Mouse (Mus musculus): Measurements from ENCODE around the gene Hsd17b1.
"Not testable (repeated sequence)": the region's sequence is repeated elsewhere in the genome, so short reads cannot be mapped to it uniquely, and the experiment has no call there.

Gene Hsd17b1

DNA sequence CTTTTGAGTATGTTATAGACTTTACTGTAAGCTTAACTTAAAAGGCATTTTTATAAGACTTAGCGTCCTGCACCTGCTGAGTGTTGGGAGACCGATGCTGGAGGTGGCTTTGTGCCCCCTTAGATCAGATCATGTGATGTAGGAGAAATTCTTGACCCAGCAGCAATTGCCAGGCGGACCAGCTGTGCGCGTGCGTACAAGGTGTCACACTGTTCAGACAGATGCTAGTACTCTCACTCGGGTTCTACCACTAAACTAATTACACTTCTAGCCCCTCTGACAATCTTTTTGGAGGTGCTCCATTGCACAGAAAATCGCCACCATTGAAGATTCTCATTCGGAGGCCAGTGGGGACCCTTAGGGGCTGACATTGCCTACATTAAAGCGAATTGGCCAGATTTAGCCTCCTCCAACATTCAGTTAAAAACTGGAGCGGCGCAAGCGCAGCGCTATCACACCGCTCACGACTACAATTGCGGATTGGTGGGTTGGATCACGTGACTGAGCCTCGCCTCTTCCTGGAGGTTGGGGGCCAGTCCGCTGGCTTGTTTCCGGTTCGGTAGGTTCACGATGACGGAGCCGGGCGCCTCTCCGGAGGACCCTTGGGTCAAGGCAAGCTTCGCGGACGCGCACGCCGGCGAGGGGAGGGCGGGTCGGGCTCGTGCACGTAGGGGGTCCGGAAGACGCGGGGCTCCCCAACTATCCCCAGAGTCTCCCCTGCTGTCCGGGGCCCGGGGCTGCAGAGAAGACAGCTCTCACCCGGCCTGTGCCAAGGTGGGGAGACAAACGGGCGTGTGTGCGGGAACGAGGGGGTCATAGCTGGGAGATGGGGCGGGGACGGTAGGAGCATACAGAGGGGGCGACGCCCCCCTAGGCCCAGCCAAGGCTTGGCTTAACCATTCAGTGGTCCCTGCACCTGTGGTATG, 8.8 kb downstream of the Hsd17b1 start, which contains the start of gene Mlx:
Mlx (plus strand) TSS at position 522 of the 926 bp plus-strand sequence.
- DNase-seq, result peak; percentile 95

DNA sequence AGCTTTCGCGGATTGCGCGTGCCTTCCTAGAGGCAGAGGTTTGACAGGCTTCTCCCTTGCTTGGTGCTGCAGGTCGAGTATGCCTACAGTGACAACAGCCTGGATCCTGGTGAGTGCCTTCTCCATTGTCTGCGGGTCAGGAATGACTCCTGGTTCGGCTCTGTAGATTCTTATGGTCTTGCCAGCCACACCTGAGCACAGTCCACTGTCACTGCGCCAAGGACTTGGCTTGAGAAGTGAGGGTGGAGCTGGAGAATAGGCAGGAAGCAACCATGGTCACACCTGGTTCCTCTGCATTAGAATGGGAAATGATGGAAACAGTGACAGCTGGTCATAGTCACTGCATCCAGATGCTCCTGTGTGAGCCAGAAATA, 9.5 kb downstream of the Hsd17b1 start:
- peak; percentile 32 for DNase-seq

GRCm38 (mm10) chr11:101089931-101090330, 11.7 kb downstream of the Hsd17b1 start:
- no peak for DNase-seq

GRCm38 (mm10) chr11:101094930-101095313, 16.7 kb downstream of the Hsd17b1 start:
- no peak for DNase-seq

GRCm38 (mm10) chr11:101095314-101096024, 17.3 kb downstream of the Hsd17b1 start, which contains the start of gene Psmc3ip:
Gene Psmc3ip (minus strand): TSS chr11:101095436.
- peak; percentile 97 for DNase-seq

DNA sequence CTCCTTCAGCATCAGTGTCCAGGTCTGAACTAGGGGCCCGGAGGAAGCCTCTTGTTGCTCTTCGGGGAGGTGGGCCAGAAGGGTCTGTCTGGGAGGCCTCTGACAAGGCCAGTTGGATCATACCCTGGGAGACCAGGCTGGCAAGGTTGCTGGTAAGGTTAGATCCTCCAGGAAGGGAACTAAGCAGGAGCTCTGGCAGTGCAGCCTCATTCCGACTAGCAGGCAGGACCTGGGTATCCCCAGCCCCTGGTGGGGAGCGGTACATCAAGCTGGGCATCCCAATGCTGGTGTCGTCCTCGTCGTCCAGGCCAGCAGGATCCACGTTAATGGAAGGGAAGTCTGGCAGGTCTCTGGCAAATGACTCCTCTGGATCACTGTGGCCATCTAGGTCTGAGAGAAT, 20.0 kb downstream of the Hsd17b1 start:
- DNase-seq, result no peak

DNA sequence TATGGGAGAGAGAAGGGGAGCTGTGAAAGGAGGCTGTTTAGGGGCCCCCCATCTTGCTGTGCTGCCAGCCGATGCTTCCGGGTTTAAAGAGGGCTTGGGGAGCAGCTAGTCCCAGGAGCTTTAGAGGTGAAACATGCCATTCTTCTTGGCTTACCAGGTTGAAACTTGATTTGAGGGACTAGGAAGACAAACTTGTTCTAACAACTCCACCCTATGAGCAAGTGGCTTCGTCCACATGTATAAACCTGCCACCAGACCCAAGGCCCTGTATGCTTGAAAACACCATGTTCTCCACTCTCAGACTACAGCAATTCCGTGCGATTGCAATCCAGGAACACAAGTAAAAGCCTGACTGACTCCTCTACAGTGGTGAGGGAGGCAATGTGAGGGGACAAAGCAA, 24.8 kb downstream of the Hsd17b1 start:
- no peak for DNase-seq

GRCm38 (mm10) chr11:101109351-101109750, 31.1 kb downstream of the Hsd17b1 start:
- DNase-seq, result no peak

DNA sequence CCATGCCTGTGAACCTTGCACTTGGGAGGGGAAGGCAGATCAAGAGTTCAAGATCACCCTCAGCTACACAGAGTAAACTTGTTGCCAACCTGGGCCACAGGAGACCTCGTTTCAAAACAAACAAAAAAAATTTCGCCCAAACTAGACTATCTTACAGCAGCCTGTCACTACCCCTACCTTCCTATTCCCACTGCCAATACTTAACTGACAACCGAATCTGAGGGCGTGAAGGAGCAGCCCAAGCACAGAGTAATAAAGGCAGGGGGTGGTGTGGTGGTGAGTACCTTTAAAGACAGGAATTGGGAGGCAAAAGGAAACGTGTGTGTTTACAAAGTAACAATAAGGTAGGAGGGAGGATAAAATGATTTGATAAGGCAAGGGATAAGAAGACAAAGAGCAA, 32.5 kb downstream of the Hsd17b1 start:
- no peak for DNase-seq

GRCm38 (mm10) chr11:101111178-101111577, 33.0 kb downstream of the Hsd17b1 start:
- DNase-seq, result no peak

DNA sequence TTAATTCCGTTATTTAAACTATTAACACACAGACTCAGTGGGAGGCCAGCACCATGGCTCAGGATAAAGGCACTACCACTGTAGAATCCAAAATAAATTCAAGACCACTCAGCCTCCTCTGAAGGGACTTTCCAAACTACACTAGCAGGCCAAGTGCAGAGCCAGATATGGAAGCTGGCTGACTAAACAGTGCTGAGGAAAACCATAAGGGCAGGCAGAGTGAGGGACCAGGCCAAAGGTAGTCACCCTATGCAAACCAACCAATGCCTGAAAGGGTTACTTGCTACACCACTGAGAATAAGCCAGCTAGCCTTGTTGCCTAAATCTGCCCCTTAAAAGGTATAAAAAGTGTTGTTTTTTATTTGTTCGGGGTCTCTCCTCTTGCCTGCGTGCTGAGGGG, 34.0 kb downstream of the Hsd17b1 start:
- no peak for DNase-seq

GRCm38 (mm10) chr11:101115564-101115963, 37.4 kb downstream of the Hsd17b1 start:
- DNase-seq, result no peak

DNA sequence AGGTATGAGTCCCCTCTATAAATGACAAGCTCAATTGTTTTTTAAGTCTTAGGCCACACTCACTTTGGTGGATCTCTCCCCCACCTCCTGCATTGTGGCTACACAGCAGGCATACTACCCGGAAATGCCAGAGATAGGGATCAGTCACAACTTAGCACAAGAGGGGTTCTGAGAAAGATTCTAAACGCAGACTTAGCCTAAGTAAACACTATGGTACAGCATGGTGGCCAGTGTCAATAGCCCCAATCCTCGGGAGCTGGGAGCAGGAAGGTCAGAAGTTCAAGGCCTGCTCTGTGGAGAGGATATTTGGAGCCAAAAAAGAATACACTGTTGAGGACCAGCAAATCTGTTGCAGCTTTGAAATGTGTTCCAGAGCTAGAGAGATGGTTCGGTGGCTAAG, 39.9 kb downstream of the Hsd17b1 start:
- no peak for DNase-seq

- peak; percentile 34 for DNase-seq
Observed at GRCm38 (mm10) chr11:101119131-101119760, 41.0 kb downstream of the Hsd17b1 start.

GRCm38 (mm10) chr11:101119761-101120544, 41.7 kb downstream of the Hsd17b1 start, which contains the start of the genes Retreg3 and Tubg1:
Gene Retreg3 (minus strand): TSS chr11:101119893.
Gene Tubg1 (plus strand): TSS chr11:101119938.
- peak; percentile 100 for DNase-seq

DNA sequence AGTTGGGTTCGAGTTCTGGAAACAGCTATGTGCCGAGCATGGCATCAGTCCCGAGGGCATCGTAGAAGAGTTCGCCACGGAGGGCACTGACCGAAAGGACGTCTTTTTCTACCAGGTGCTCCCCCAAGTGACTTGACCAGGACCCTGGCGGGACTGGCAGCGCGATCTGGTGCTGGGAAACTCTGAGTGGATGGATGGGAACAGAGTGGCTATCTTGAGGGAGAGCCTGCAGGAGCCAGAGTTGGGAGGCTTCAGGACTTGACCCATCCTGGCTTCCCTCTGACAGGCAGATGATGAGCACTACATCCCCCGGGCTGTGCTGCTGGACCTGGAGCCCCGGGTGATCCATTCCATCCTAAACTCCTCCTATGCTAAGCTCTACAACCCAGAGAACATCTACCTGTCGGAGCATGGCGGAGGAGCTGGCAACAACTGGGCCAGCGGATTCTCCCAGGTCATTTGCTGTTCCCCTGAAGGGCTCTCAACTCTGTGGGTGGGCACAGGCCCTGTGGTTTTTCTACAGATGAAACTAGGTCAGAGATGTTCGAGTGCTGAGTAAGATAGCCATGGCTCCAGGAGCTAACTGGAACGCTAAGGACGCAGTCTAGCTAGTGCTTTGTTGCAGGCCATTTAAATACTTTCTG, 42.5 kb downstream of the Hsd17b1 start:
- DNase-seq, result no peak

DNA sequence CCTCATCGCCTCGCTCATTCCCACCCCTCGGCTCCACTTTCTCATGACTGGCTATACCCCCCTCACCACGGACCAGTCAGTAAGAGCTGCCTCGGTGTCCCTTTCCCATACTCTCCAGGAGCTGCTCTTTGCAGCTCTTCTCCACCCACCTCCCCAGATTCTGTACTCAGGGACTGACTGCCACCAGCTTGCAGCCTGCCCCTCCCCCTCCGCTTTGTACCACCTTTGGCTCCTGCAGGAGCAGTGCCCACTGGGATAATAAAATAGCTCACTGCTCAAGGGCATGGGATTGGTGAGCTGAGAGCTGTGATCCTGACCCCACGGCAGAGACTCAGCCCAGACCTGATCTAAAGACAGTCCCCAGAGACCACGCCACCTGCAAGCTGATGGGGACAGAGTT, 46.3 kb downstream of the Hsd17b1 start:
- DNase-seq, result peak; percentile 33

DNA sequence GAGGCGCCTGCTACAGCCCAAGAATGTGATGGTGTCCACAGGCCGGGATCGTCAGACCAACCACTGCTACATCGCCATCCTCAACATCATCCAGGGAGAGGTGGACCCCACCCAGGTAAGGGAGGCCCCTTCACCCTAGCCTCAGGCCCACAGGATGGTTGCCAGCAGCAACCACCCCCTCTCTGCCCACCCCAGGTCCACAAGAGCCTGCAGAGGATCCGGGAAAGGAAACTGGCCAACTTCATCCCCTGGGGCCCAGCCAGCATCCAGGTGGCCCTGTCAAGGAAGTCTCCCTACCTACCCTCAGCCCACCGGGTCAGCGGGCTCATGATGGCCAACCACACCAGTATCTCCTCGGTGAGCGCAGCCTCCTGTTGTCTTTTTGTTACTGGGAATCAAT, 46.8 kb downstream of the Hsd17b1 start:
- not testable (repeated sequence) for DNase-seq

- peak; percentile 50 for DNase-seq
Observed at GRCm38 (mm10) chr11:101127075-101127474, 48.9 kb downstream of the Hsd17b1 start.

DNA sequence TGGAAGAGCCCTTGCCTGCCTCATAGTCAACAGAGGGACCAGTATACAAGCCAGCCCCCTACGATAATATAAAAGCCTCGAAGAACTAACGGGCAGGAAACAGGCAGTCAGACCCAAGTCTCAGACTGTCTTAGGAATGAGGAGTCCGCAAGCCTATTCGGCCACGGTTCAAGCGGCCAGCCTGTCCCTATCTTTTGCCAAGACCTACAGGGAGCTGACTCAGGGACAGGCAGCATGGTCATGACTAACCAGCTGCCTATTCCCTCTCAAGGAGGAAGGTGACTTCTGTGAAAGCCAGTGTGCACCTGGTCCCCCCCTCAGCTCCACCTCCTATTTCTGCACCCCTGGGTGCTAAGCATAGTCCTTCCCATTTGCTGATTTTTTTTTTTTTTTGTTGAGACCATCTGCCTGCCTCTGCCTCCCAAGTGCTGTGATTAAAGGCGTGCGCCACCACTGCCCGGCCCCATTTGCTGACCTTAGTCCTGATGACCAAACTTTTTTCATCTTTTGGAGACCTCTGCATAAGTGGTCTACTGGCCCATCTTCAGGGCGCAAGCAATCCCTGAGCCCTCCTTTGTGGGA, 50.9 kb downstream of the Hsd17b1 start:
- DNase-seq, result no peak
